Mouse (Mus musculus) liver, adult (tissue): Measurements from ENCODE around the gene Ap1s2.

Experiments
- GATA4 ChIP-seq: IDR thresholded peaks from 2 replicates; pipeline ENCODE4 v1.6.1; 2014; ENCODE audit warnings: mild to moderate bottlenecking, low read length; ENCODE audit not compliant: insufficient replicate concordance

Gene Ap1s2

GRCm38 (mm10) chrX:163934731-163935130, 25.9 kb downstream of the Ap1s2 start:
- no peak for TF ChIP-seq GATA4

- no peak for TF ChIP-seq GATA4
These were observed 29.8 kb downstream of the Ap1s2 start for GRCm38 (mm10) chrX:163938587-163938986.

GRCm38 (mm10) chrX:163944381-163944780, 35.6 kb downstream of the Ap1s2 start:
- no peak for TF ChIP-seq GATA4

- TF ChIP-seq GATA4: no peak
These were observed 42.8 kb downstream of the Ap1s2 start for GRCm38 (mm10) chrX:163951618-163952017.

- no peak for TF ChIP-seq GATA4
These were observed 48.6 kb downstream of the Ap1s2 start for GRCm38 (mm10) chrX:163957381-163957780.

GRCm38 (mm10) chrX:163957803-163958466, 49.1 kb downstream of the Ap1s2 start:
- TF ChIP-seq GATA4: no peak

GRCm38 (mm10) chrX:163958467-163958875, 49.7 kb downstream of the Ap1s2 start, which contains the start of gene Zrsr2:
Gene Zrsr2, minus strand, starts transcription at chrX:163958661.
- peak; percentile 3; the same call in 1 of the 2 replicates for TF ChIP-seq GATA4

GRCm38 (mm10) chrX:163981092-163981491, 72.3 kb downstream of the Ap1s2 start:
- TF ChIP-seq GATA4: no peak

GRCm38 (mm10) chrX:163981500-163981899, 72.7 kb downstream of the Ap1s2 start:
- no peak for TF ChIP-seq GATA4

- TF ChIP-seq GATA4: no peak
These were observed 73.3 kb downstream of the Ap1s2 start for GRCm38 (mm10) chrX:163982129-163982528.
